15 mouse cellular contexts compared by ENCODE assay signal in the genomic region with DNA sequence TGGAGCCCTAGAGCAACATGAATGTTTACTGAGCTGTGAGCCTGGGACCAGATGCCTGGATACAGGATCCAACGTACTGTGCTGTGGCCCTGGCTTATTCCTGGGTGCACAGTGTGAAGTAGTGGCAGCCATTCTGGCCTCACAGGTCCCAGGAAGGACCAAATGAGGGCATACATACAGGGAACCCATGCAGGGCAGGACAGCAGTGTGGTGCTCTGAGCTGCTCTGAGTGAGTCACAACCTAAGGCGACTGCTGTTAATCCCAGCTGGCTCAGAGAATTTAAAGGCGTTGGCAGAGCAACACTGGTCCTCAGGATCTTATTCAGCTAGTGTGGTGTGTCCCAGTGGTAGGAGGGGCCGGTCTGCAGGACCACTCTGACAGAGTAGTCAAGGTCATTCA. TPM values are rescaled to one million over a fixed set of nuclear protein-coding genes. Genes with fewer than 3 reads are reported as not detected.
DNase-seq lines count a peak whose midpoint lies in the region; ATAC-seq and TF ChIP-seq lines count a peak whose summit lies in the region.
"Had no signal": no experiment of that assay in that cellular context is flagged by ENCODE, and none has a peak within 500 bp of the region (broad histone marks: within the 10 kb centered on the region; RNA-seq: fewer than 3 reads in every experiment).

No protein-coding gene starts in this region.

- H3K27me3 ChIP-seq in forebrain, embryonic 14.5 days (replicated peaks; ENCODE audit: control insufficient read depth, insufficient read depth, low read length), result no peaks in the 10 kb centered on the region
- H3K27me3 ChIP-seq in forebrain, postnatal 0 days (ENCODE audit: insufficient read depth, low read length), result no peaks in the 10 kb centered on the region
- H3K27me3 ChIP-seq in heart, embryonic 15.5 days, result no peaks in the 10 kb centered on the region
- H3K27me3 ChIP-seq in neural tube, embryonic 13.5 days, result peaks cover 13% of the 10 kb centered on the region; the same call in 1 of the 2 replicates
- no peaks in the 10 kb centered on the region for H3K27me3 ChIP-seq in liver, embryonic 11.5 days (replicated peaks; ENCODE audit: control insufficient read depth, insufficient read depth, low read length)

- ATAC-seq in forebrain, embryonic 14.5 days, result no peak
- no peak for ATAC-seq in forebrain, postnatal 0 days
- ATAC-seq in heart, embryonic 15.5 days (replicated peaks; ENCODE audit: insufficient number of reproducible peaks, insufficient read depth, low FRiP score, low read depth), result no peak
- ATAC-seq in neural tube, embryonic 13.5 days (ENCODE audit: low read depth), result no peak
- ATAC-seq in liver, embryonic 11.5 days (replicated peaks; ENCODE audit: low FRiP score), result no peak
- ATAC-seq: lung, postnatal 0 days; midbrain, embryonic 13.5 days had no signal

- H3K9ac ChIP-seq in forebrain, embryonic 14.5 days (ENCODE audit: low read length), result no peak overlapping the region
- no peak overlapping the region for H3K9ac ChIP-seq in forebrain, postnatal 0 days
- no peak overlapping the region for H3K9ac ChIP-seq in heart, embryonic 15.5 days
- no peak overlapping the region for H3K9ac ChIP-seq in neural tube, embryonic 13.5 days
- no peak overlapping the region for H3K9ac ChIP-seq in liver, embryonic 11.5 days (ENCODE audit: low read depth, low read length)
- H3K9ac ChIP-seq: embryonic facial prominence, embryonic 13.5 days; limb, embryonic 15.5 days; midbrain, embryonic 13.5 days had no signal

- 0 out of 2 replicates have a peak overlapping the region, but pooled peaks have one; percentile 29 for H3K27ac ChIP-seq in forebrain, embryonic 14.5 days (ENCODE audit: low read depth, low read length)
- H3K27ac ChIP-seq in forebrain, postnatal 0 days (ENCODE audit: low read depth, low read length), result no peak overlapping the region
- H3K27ac ChIP-seq in heart, embryonic 15.5 days, result peak overlapping the region; percentile 50
- H3K27ac ChIP-seq in neural tube, embryonic 13.5 days (replicated peaks), result 0 out of 2 replicates have a peak overlapping the region, but pooled peaks have one; percentile 18
- H3K27ac ChIP-seq in liver, embryonic 11.5 days (ENCODE audit: low read depth, low read length), result no peak overlapping the region
- H3K27ac ChIP-seq: embryonic facial prominence, embryonic 13.5 days; kidney, postnatal 0 days; limb, embryonic 15.5 days; midbrain, embryonic 13.5 days had no signal

- no peak for TF ChIP-seq CTCF in forebrain, postnatal 0 days (IDR thresholded peaks at IDR 0.05; ENCODE audit: low read depth)

- WGBS in forebrain, embryonic 14.5 days, result 55% methylated on average over 4 of the region's 4 CpGs
- WGBS in forebrain, postnatal 0 days, result 39% methylated on average over 4 of the region's 4 CpGs
- 46% methylated on average over 4 of the region's 4 CpGs for WGBS in heart, embryonic 15.5 days
- WGBS in neural tube, embryonic 13.5 days, result 59% methylated on average over 4 of the region's 4 CpGs
- 58% methylated on average over 4 of the region's 4 CpGs for WGBS in liver, embryonic 11.5 days

- H3K4me3 ChIP-seq in forebrain, embryonic 14.5 days (ENCODE audit: low read depth, low read length), result no peak overlapping the region
- no peak overlapping the region for H3K4me3 ChIP-seq in forebrain, postnatal 0 days (ENCODE audit: low read depth, low read length)
- H3K4me3 ChIP-seq in heart, embryonic 15.5 days, result no peak overlapping the region
- H3K4me3 ChIP-seq in neural tube, embryonic 13.5 days, result no peak overlapping the region
- no peak overlapping the region for H3K4me3 ChIP-seq in liver, embryonic 11.5 days (ENCODE audit: low read depth, low read length)
- H3K4me3 ChIP-seq: embryonic facial prominence, embryonic 13.5 days; limb, embryonic 15.5 days; midbrain, embryonic 13.5 days had no signal

- peaks cover 26% of the 10 kb centered on the region for H3K4me1 ChIP-seq in forebrain, embryonic 14.5 days (ENCODE audit: control insufficient read depth, insufficient read depth, low read length)
- peaks cover 9% of the 10 kb centered on the region; the same call in 1 of the 2 replicates for H3K4me1 ChIP-seq in forebrain, postnatal 0 days (ENCODE audit: insufficient read depth)
- H3K4me1 ChIP-seq in heart, embryonic 15.5 days (replicated peaks), result peaks cover 36% of the 10 kb centered on the region
- peaks cover 27% of the 10 kb centered on the region for H3K4me1 ChIP-seq in neural tube, embryonic 13.5 days (replicated peaks)
- 0 out of 2 replicates have a peak, but pooled peaks cover 2% of the 10 kb centered on the region for H3K4me1 ChIP-seq in liver, embryonic 11.5 days (replicated peaks; ENCODE audit: control insufficient read depth, insufficient read depth, low read length)

- no peaks in the 10 kb centered on the region for H3K36me3 ChIP-seq in forebrain, embryonic 14.5 days (ENCODE audit: control insufficient read depth, insufficient read depth, low read length)
- no peaks in the 10 kb centered on the region for H3K36me3 ChIP-seq in forebrain, postnatal 0 days (ENCODE audit: insufficient read depth)
- H3K36me3 ChIP-seq in heart, embryonic 15.5 days, result no peaks in the 10 kb centered on the region
- no peaks in the 10 kb centered on the region for H3K36me3 ChIP-seq in neural tube, embryonic 13.5 days
- no peaks in the 10 kb centered on the region for H3K36me3 ChIP-seq in liver, embryonic 11.5 days (ENCODE audit: control insufficient read depth, insufficient read depth, low read length)
- H3K36me3 ChIP-seq: embryonic facial prominence, embryonic 13.5 days; limb, embryonic 15.5 days; midbrain, embryonic 13.5 days had no signal

- H3K9me3 ChIP-seq in forebrain, embryonic 14.5 days (replicated peaks; ENCODE audit: control insufficient read depth, low read length), result no peaks in the 10 kb centered on the region
- no peaks in the 10 kb centered on the region for H3K9me3 ChIP-seq in forebrain, postnatal 0 days (ENCODE audit: low read length)
- no peaks in the 10 kb centered on the region for H3K9me3 ChIP-seq in heart, embryonic 15.5 days (replicated peaks)
- no peaks in the 10 kb centered on the region for H3K9me3 ChIP-seq in neural tube, embryonic 13.5 days
- no peaks in the 10 kb centered on the region for H3K9me3 ChIP-seq in liver, embryonic 11.5 days (ENCODE audit: control insufficient read depth, low read length)
- H3K9me3 ChIP-seq: embryonic facial prominence, embryonic 13.5 days; limb, embryonic 15.5 days; midbrain, embryonic 13.5 days had no signal

- H3K4me2 ChIP-seq in forebrain, embryonic 14.5 days (ENCODE audit: low read length), result no peak overlapping the region
- H3K4me2 ChIP-seq in forebrain, postnatal 0 days (ENCODE audit: low read depth), result no peak overlapping the region
- H3K4me2 ChIP-seq in heart, embryonic 15.5 days, result no peak overlapping the region
- no peak overlapping the region for H3K4me2 ChIP-seq in neural tube, embryonic 13.5 days
- no peak overlapping the region for H3K4me2 ChIP-seq in liver, embryonic 11.5 days
- H3K4me2 ChIP-seq: embryonic facial prominence, embryonic 13.5 days; limb, embryonic 15.5 days; midbrain, embryonic 13.5 days had no signal

- DNase-seq in forebrain, embryonic 14.5 days (ENCODE audit: low spot score), result peak; percentile 20
- no peak for DNase-seq in forebrain, postnatal 0 days
- DNase-seq in heart, adult 8-10 months (ENCODE audit: low spot score), result no peak
- no peak for DNase-seq in neural tube, embryonic 10.5 days (ENCODE audit: extremely low spot score, low spot score)
- DNase-seq in fat pad, adult 2 months (ENCODE audit: extremely low read depth, low read depth, low spot score), result peak; percentile 2
- DNase-seq in liver, embryonic 11.5 days (ENCODE audit: low spot score), result no peak
- DNase-seq: B cell, adult 2 months; kidney, adult 11 months had no signal

RNA-seq across cellular contexts. Expression of a gene that starts 31.4 kb away (rescaled TPM):
- polyA plus RNA-seq in forebrain, embryonic 14.5 days (2014; fragmentation: Nextera tagmentation; extraction: Ambion mirVana), result 3.9 and 4.2 TPM in 2 replicates
- total RNA-seq in forebrain, postnatal 0 days (2014; rRNA removed), result 5.8 and 6.0 TPM in 2 replicates
- 4.1 and 4.2 TPM in 2 replicates for polyA plus RNA-seq in forebrain, postnatal 0 days (2015; fragmentation: Nextera tagmentation; extraction: Ambion mirVana)
- polyA plus RNA-seq in heart, embryonic 15.5 days (2015; fragmentation: Nextera tagmentation; extraction: Ambion mirVana), result 0.48 and 0.62 TPM in 2 replicates
- total RNA-seq in heart, adult 8-10 months (2022), result 1 to 10 TPM in 3 of 4 experiments, under 1 TPM in 1; 0.60 to 2.3 (median 1.1) TPM
- 2.4 and 2.7 TPM in 2 replicates for polyA plus RNA-seq in neural tube, embryonic 13.5 days (2015; fragmentation: Nextera tagmentation; extraction: Ambion mirVana)
- 0.06 and 0.11 TPM in 2 replicates for polyA plus RNA-seq in liver, embryonic 11.5 days (2014; fragmentation: Nextera tagmentation; extraction: Ambion mirVana)

Comparison
In these comparisons a context has a peak if more than half of its experiments do, and no peak if none do; other contexts are left out.
1. DNase-seq: peak in forebrain, embryonic 14.5 days (single experiment) and fat pad, adult 2 months (single experiment); none in forebrain, postnatal 0 days (single experiment), heart, adult 8-10 months (single experiment), neural tube, embryonic 10.5 days (single experiment) and liver, embryonic 11.5 days (single experiment).
2. H3K27ac ChIP-seq: peak in forebrain, embryonic 14.5 days (single experiment), heart, embryonic 15.5 days (single experiment) and neural tube, embryonic 13.5 days (single experiment); none in forebrain, postnatal 0 days (single experiment) and liver, embryonic 11.5 days (single experiment).